ENCODE assay signal across 32 mouse cellular contexts in the genomic region with DNA sequence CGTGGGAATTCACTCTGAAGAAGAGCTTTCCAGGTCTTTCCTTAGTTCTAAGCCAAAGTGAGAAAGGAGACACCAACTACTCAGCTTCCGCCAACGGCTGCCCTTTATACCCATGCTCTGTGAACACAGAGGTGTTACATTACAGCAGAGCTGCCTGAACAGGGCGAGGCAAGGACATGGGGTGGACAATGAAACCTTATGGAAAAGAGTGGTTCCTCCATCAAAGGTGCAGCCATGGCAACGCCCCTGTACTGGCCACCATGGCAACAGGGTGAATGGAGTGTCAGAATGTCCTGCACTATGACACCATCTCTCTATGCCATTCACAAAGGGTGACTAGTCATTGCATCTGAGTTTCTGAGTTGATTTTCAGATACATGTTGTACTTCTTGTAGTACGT.
A peak's percentile ranks its signal among the peaks of the same experiment; 100 is the strongest.
DNase-seq lines count a peak whose midpoint lies in the region; ATAC-seq lines count a peak whose summit lies in the region.
"Had no signal": no experiment of that assay in that cellular context is flagged by ENCODE, and none has a peak within 500 bp of the region (broad histone marks: within the 10 kb centered on the region; RNA-seq: fewer than 3 reads in every experiment).

No protein-coding gene starts in this region.

- no peaks in the 10 kb centered on the region for H3K36me3 ChIP-seq in hindbrain, embryonic 11.5 days (ENCODE audit: control insufficient read depth, insufficient read depth, low read length)
- no peaks in the 10 kb centered on the region for H3K36me3 ChIP-seq in hindbrain, embryonic 13.5 days
- no peaks in the 10 kb centered on the region for H3K36me3 ChIP-seq in midbrain, embryonic 10.5 days
- H3K36me3 ChIP-seq in midbrain, embryonic 16.5 days (ENCODE audit: control insufficient read depth, insufficient read depth, low read length), result no peaks in the 10 kb centered on the region
- H3K36me3 ChIP-seq: G1E; heart, embryonic 12.5 days; limb, embryonic 12.5 days; midbrain, embryonic 12.5 days had no signal

- H3K9me3 ChIP-seq in hindbrain, embryonic 11.5 days (ENCODE audit: control insufficient read depth, low read length), result no peaks in the 10 kb centered on the region
- H3K9me3 ChIP-seq in hindbrain, embryonic 13.5 days, result no peaks in the 10 kb centered on the region
- H3K9me3 ChIP-seq in midbrain, embryonic 10.5 days (replicated peaks), result no peaks in the 10 kb centered on the region
- no peaks in the 10 kb centered on the region for H3K9me3 ChIP-seq in midbrain, embryonic 16.5 days (replicated peaks; ENCODE audit: control insufficient read depth, low read length, poor library complexity, severe bottlenecking)
- H3K9me3 ChIP-seq: heart, embryonic 12.5 days; limb, embryonic 12.5 days; midbrain, embryonic 12.5 days had no signal

- H3K4me1 ChIP-seq in hindbrain, embryonic 11.5 days (replicated peaks; ENCODE audit: control insufficient read depth, insufficient read depth, low read length), result peaks cover 2% of the 10 kb centered on the region; the same call in 1 of the 2 replicates
- no peaks in the 10 kb centered on the region for H3K4me1 ChIP-seq in hindbrain, embryonic 13.5 days (replicated peaks)
- H3K4me1 ChIP-seq in midbrain, embryonic 10.5 days, result peaks cover 5% of the 10 kb centered on the region
- no peaks in the 10 kb centered on the region for H3K4me1 ChIP-seq in midbrain, embryonic 16.5 days (ENCODE audit: control insufficient read depth, insufficient read depth, low read length)
- H3K4me1 ChIP-seq: limb, embryonic 12.5 days had no signal

- no peak overlapping the region for H3K9ac ChIP-seq in hindbrain, embryonic 11.5 days (ENCODE audit: low read depth, low read length)
- H3K9ac ChIP-seq in hindbrain, embryonic 13.5 days, result no peak overlapping the region
- H3K9ac ChIP-seq in midbrain, embryonic 16.5 days (ENCODE audit: low read depth, low read length), result no peak overlapping the region
- H3K9ac ChIP-seq: heart, embryonic 12.5 days; hindbrain, embryonic 14.5 days; limb, embryonic 12.5 days; liver, postnatal 0 days; midbrain, embryonic 12.5 days had no signal

- H3K4me3 ChIP-seq in hindbrain, embryonic 11.5 days (ENCODE audit: low read depth, low read length), result no peak overlapping the region
- no peak overlapping the region for H3K4me3 ChIP-seq in hindbrain, embryonic 13.5 days
- no peak overlapping the region for H3K4me3 ChIP-seq in midbrain, embryonic 10.5 days
- H3K4me3 ChIP-seq in midbrain, embryonic 16.5 days (ENCODE audit: low read depth, low read length), result no peak overlapping the region
- H3K4me3 ChIP-seq: erythroblast, embryonic 14.5 days; heart, embryonic 12.5 days; limb, embryonic 12.5 days; midbrain, embryonic 12.5 days had no signal

- H3K4me2 ChIP-seq in hindbrain, embryonic 11.5 days (replicated peaks; ENCODE audit: low read depth, low read length), result no peak overlapping the region
- H3K4me2 ChIP-seq in hindbrain, embryonic 13.5 days, result no peak overlapping the region
- no peak overlapping the region for H3K4me2 ChIP-seq in midbrain, embryonic 16.5 days (ENCODE audit: low read length)
- H3K4me2 ChIP-seq: heart, embryonic 12.5 days; hindbrain, embryonic 14.5 days; limb, embryonic 12.5 days; liver, embryonic 11.5 days; midbrain, embryonic 12.5 days had no signal

- ATAC-seq in hindbrain, embryonic 11.5 days (ENCODE audit: low FRiP score), result no peak
- no peak for ATAC-seq in hindbrain, embryonic 13.5 days (ENCODE audit: low FRiP score)
- ATAC-seq in midbrain, embryonic 16.5 days, result no peak
- ATAC-seq: activated CD4-positive, CD25-positive, alpha-beta regulatory T cell, adult 4 months; forebrain, embryonic 14.5 days; liver, postnatal 0 days; Patski had no signal

- DNase-seq in hindbrain, embryonic 11.5 days (ENCODE audit: low spot score), result peak; percentile 39
- DNase-seq in midbrain, embryonic 10.5 days (ENCODE audit: low spot score), result peak; percentile 24
- DNase-seq in embryo, embryonic 11 days, result peak; percentile 8
- DNase-seq in mesoderm, embryonic 11.5 days (ENCODE audit: low read depth, low spot score), result peak; percentile 38
- no peak for DNase-seq in cerebellum, postnatal 10 days
- DNase-seq: adrenal gland, adult 8-10 months; B cell, adult 2 months; cerebellum, adult 11-12 months; cerebellum, postnatal 14 days; heart, adult 18-20 months; heart, postnatal 10 days; kidney, adult 8-10 months; kidney, postnatal 36 days; layer of hippocampus, postnatal 36 days; liver, postnatal 0 days; right cerebral cortex, postnatal 14 days; spleen, adult 18-20 months; thymus, postnatal 25 days had no signal

- no peaks in the 10 kb centered on the region for H3K27me3 ChIP-seq in hindbrain, embryonic 11.5 days (ENCODE audit: control insufficient read depth, insufficient read depth, low read length)
- H3K27me3 ChIP-seq in hindbrain, embryonic 13.5 days, result no peaks in the 10 kb centered on the region
- H3K27me3 ChIP-seq in midbrain, embryonic 10.5 days (ENCODE audit: low read depth, poor library complexity, severe bottlenecking), result no peaks in the 10 kb centered on the region
- no peaks in the 10 kb centered on the region for H3K27me3 ChIP-seq in midbrain, embryonic 16.5 days (ENCODE audit: control insufficient read depth, insufficient read depth, low read depth, low read length)
- H3K27me3 ChIP-seq: CH12.LX; heart, embryonic 12.5 days; limb, embryonic 12.5 days; midbrain, embryonic 12.5 days had no signal

- 50% methylated on average over 6 of the region's 6 CpGs for WGBS in hindbrain, embryonic 11.5 days
- 40% methylated on average over 6 of the region's 6 CpGs for WGBS in hindbrain, embryonic 13.5 days
- WGBS in midbrain, embryonic 10.5 days, result 57% methylated on average over 6 of the region's 6 CpGs
- WGBS in midbrain, embryonic 16.5 days, result 50% methylated on average over 6 of the region's 6 CpGs

- no peak overlapping the region for H3K27ac ChIP-seq in hindbrain, embryonic 11.5 days (ENCODE audit: low read depth, low read length)
- H3K27ac ChIP-seq in hindbrain, embryonic 13.5 days, result no peak overlapping the region
- no peak overlapping the region for H3K27ac ChIP-seq in midbrain, embryonic 10.5 days (replicated peaks)
- no peak overlapping the region for H3K27ac ChIP-seq in midbrain, embryonic 16.5 days (ENCODE audit: low read length)
- H3K27ac ChIP-seq: hindbrain, embryonic 14.5 days; limb, embryonic 12.5 days; macrophage; midbrain, embryonic 12.5 days had no signal

Comparison
In these comparisons a context has a peak if more than half of its experiments do, and no peak if none do; other contexts are left out.
1. DNase-seq: peak in hindbrain, embryonic 11.5 days (single experiment), midbrain, embryonic 10.5 days (single experiment), embryo, embryonic 11 days (single experiment) and mesoderm, embryonic 11.5 days (single experiment); none in cerebellum, postnatal 10 days (0 of 2).